Mouse (Mus musculus): ENCODE results near the gene Lrp6. TPM values are rescaled to one million over a fixed set of nuclear protein-coding genes. Genes with fewer than 3 reads are reported as not detected.
A peak's percentile ranks its signal among the peaks of the same experiment; 100 is the strongest.

Lrp6 gene
- polyA plus RNA-seq, 2 experiments = 6.2 to 6.9 TPM

DNA sequence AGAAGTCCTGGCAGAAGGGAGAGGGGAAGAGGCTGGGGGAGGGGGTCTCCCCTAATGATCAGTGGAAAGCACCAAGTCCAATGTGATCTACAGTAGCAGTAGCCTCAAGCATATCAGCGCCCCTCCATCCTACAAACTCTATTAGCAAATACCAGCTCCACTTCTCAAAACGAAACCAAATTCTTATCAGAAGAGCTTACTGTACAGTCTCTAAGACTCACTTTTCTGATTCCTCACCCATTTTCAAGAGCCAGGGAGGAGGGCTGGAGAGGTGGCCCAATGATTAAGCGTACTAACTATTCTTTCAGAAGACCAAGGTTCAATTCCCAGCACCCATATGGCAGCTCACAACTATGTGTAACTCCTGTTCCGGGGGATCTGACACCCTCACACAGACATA, 28.0 kb downstream of the Lrp6 start:
- TF ChIP-seq EP300 (IDR thresholded peaks at IDR 0.05; ENCODE audit: low read depth) (no peak), CTCF (IDR thresholded peaks at IDR 0.05; ENCODE audit: low read depth) (no peak)
- H3K9ac ChIP-seq (replicated peaks) = peak overlapping the region; percentile 53

DNA sequence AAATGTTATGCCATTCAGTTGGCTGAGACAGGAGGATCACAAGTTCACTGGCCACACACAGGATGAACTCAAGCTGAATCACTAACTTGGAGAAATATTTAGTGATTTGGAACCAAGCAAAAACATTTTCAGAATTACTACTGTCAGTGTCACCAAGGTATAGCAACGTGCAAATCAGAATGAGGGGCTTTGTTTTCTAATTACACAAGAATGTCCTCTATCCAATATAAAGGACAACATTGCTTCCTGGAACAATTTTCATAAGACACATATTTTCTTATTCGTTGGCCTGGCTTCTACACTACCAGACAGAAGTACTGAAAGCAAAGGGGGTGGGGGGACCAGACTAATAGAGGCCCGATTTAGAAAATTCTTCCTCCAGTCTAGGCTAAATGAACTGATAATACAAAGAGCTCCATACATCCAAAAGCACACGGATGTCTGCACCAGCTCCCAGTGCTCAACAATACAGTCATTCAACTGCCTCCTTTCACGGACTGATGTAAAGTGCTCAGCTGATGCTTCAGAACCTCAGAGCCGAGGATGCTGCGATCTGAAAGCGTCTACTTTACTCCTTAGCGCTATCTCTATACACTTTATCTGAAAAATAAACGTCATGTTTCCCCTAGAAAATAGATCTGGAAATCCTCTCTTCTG, 29.2 kb downstream of the Lrp6 start:
- Histone ChIP-seq H3K4me1 (replicated peaks; ENCODE audit: control insufficient read depth in 2 of 2, insufficient read depth in 2 of 2, low read length in 1 of 2) (peaks cover 22 to 27% of the 10 kb centered on the region in 2 experiments), H3K4me3 (ENCODE audit: insufficient read depth in 1 of 2, low read depth in 2 of 2, low read length in 2 of 2) (no peak overlapping the region), H3K36me3 (replicated peaks; ENCODE audit: control insufficient read depth, insufficient read depth, low read depth) (no peaks in the 10 kb centered on the region; the same call in 1 of the 2 replicates), H3K27me3 (ENCODE audit: control insufficient read depth, insufficient read depth, low read length) (no peaks in the 10 kb centered on the region), H3K4me2 (ENCODE audit: low read depth) (no peak overlapping the region), H3K9ac (replicated peaks) (no peak overlapping the region), H3K9me3 (ENCODE audit: control insufficient read depth, low read length) (no peaks in the 10 kb centered on the region), H3K27ac (no peak overlapping the region)
- no peak for ATAC-seq (ENCODE audit: insufficient read depth)
- WGBS (ENCODE audit: insufficient replicate concordance) = 68% methylated on average over 10 of the region's 10 CpGs
- no peak for TF ChIP-seq EP300 (IDR thresholded peaks at IDR 0.05; ENCODE audit: low read depth)
- TF ChIP-seq CTCF (IDR thresholded peaks at IDR 0.05; ENCODE audit: low read depth) = no peak
- no peak for DNase-seq (ENCODE audit: low read depth in 3 of 3, low spot score in 3 of 3)

More for the DNA sequence above, 28.0 kb downstream of the Lrp6 start:
- H3K27me3 ChIP-seq (ENCODE audit: control insufficient read depth, insufficient read depth, low read length) = no peaks in the 10 kb centered on the region
- H3K4me2 ChIP-seq (ENCODE audit: low read depth) = peak overlapping the region; percentile 60
- 26% methylated on average over 4 of the region's 4 CpGs for WGBS (ENCODE audit: insufficient replicate concordance)
- H3K4me1 ChIP-seq (replicated peaks; ENCODE audit: control insufficient read depth in 2 of 2, insufficient read depth in 2 of 2, low read length in 1 of 2) = peaks cover 16 to 20% of the 10 kb centered on the region in 2 experiments
- H3K9me3 ChIP-seq (ENCODE audit: control insufficient read depth, low read length) = no peaks in the 10 kb centered on the region
- ATAC-seq (ENCODE audit: insufficient read depth) = peak; percentile 70
- peak in 2 of 3 experiments; percentile 22 to 32 for DNase-seq (ENCODE audit: low read depth in 3 of 3, low spot score in 3 of 3)
- no peaks in the 10 kb centered on the region; the same call in 1 of the 2 replicates for H3K36me3 ChIP-seq (replicated peaks; ENCODE audit: control insufficient read depth, insufficient read depth, low read depth)
- peak overlapping the region; percentile 12 for H3K27ac ChIP-seq
- H3K4me3 ChIP-seq (ENCODE audit: insufficient read depth in 1 of 2, low read depth in 2 of 2, low read length in 2 of 2) = peak overlapping the region; percentile 19 to 24; a peak in 3 of 4 replicates

GRCm38 (mm10) chr6:134535169-134535568, 31.6 kb downstream of the Lrp6 start:
- DNase-seq (ENCODE audit: low read depth in 3 of 3, low spot score in 3 of 3) = no peak
- Histone ChIP-seq H3K9me3 (ENCODE audit: control insufficient read depth, low read length) (no peaks in the 10 kb centered on the region), H3K27ac (no peak overlapping the region), H3K27me3 (ENCODE audit: control insufficient read depth, insufficient read depth, low read length) (no peaks in the 10 kb centered on the region), H3K9ac (replicated peaks) (no peak overlapping the region), H3K36me3 (replicated peaks; ENCODE audit: control insufficient read depth, insufficient read depth, low read depth) (no peaks in the 10 kb centered on the region; the same call in 1 of the 2 replicates), H3K4me1 (replicated peaks; ENCODE audit: control insufficient read depth in 2 of 2, insufficient read depth in 2 of 2, low read length in 1 of 2) (peaks cover 30 to 41% of the 10 kb centered on the region in 2 experiments), H3K4me3 (ENCODE audit: insufficient read depth in 1 of 2, low read depth in 2 of 2, low read length in 2 of 2) (no peak overlapping the region), H3K4me2 (ENCODE audit: low read depth) (no peak overlapping the region)
- ATAC-seq (ENCODE audit: insufficient read depth) = no peak
- TF ChIP-seq CTCF (IDR thresholded peaks at IDR 0.05; ENCODE audit: low read depth) (no peak), EP300 (IDR thresholded peaks at IDR 0.05; ENCODE audit: low read depth) (no peak)
- 69% methylated on average over 7 of the region's 7 CpGs for WGBS (ENCODE audit: insufficient replicate concordance)

- no peak overlapping the region for H3K27ac ChIP-seq
- peaks cover 40 to 47% of the 10 kb centered on the region in 2 experiments for H3K4me1 ChIP-seq (replicated peaks; ENCODE audit: control insufficient read depth in 2 of 2, insufficient read depth in 2 of 2, low read length in 1 of 2)
- TF ChIP-seq CTCF (IDR thresholded peaks at IDR 0.05; ENCODE audit: low read depth) (no peak), EP300 (IDR thresholded peaks at IDR 0.05; ENCODE audit: low read depth) (no peak)
- ATAC-seq (ENCODE audit: insufficient read depth) = no peak
- H3K4me2 ChIP-seq (ENCODE audit: low read depth) = 0 out of 2 replicates have a peak overlapping the region, but pooled peaks have one; percentile 6
- H3K36me3 ChIP-seq (replicated peaks; ENCODE audit: control insufficient read depth, insufficient read depth, low read depth) = no peaks in the 10 kb centered on the region; the same call in 1 of the 2 replicates
- H3K9ac ChIP-seq (replicated peaks) = no peak overlapping the region
- H3K9me3 ChIP-seq (ENCODE audit: control insufficient read depth, low read length) = no peaks in the 10 kb centered on the region
- DNase-seq (ENCODE audit: low read depth in 3 of 3, low spot score in 3 of 3) = no peak
- WGBS (ENCODE audit: insufficient replicate concordance) = 36% methylated on average over 3 of the region's 3 CpGs
- no peaks in the 10 kb centered on the region for H3K27me3 ChIP-seq (ENCODE audit: control insufficient read depth, insufficient read depth, low read length)
- H3K4me3 ChIP-seq (ENCODE audit: insufficient read depth in 1 of 2, low read depth in 2 of 2, low read length in 2 of 2) = no peak overlapping the region
These were observed 33.7 kb downstream of the Lrp6 start for GRCm38 (mm10) chr6:134533021-134533420.

- Histone ChIP-seq H3K27ac (no peak overlapping the region), H3K27me3 (ENCODE audit: control insufficient read depth, insufficient read depth, low read length) (no peaks in the 10 kb centered on the region), H3K4me3 (ENCODE audit: insufficient read depth in 1 of 2, low read depth in 2 of 2, low read length in 2 of 2) (no peak overlapping the region), H3K4me2 (ENCODE audit: low read depth) (no peak overlapping the region), H3K36me3 (replicated peaks; ENCODE audit: control insufficient read depth, insufficient read depth, low read depth) (no peaks in the 10 kb centered on the region; the same call in 1 of the 2 replicates), H3K4me1 (replicated peaks; ENCODE audit: control insufficient read depth in 2 of 2, insufficient read depth in 2 of 2, low read length in 1 of 2) (peaks cover 44 to 51% of the 10 kb centered on the region in 2 experiments), H3K9ac (replicated peaks) (no peak overlapping the region), H3K9me3 (ENCODE audit: control insufficient read depth, low read length) (no peaks in the 10 kb centered on the region)
- DNase-seq (ENCODE audit: low read depth in 3 of 3, low spot score in 3 of 3) (peak in 2 of 3 experiments; percentile 41 to 43), ATAC-seq (ENCODE audit: insufficient read depth) (peak; percentile 44)
- 7% methylated on average over 1 of the region's 1 CpGs for WGBS (ENCODE audit: insufficient replicate concordance)
- TF ChIP-seq EP300 (IDR thresholded peaks at IDR 0.05; ENCODE audit: low read depth) = peak; percentile 45; the same call in 1 of the 2 replicates
- TF ChIP-seq CTCF (IDR thresholded peaks at IDR 0.05; ENCODE audit: low read depth) = no peak
These were observed 34.8 kb downstream of the Lrp6 start for GRCm38 (mm10) chr6:134531950-134532349.
